Mouse (Mus musculus) bone marrow, adult 2 months (tissue): ENCODE results near the gene Slc41a3. TPM values are rescaled to one million over a fixed set of nuclear protein-coding genes. Genes with fewer than 3 reads are reported as not detected.
A peak's percentile ranks its signal among the peaks of the same experiment; 100 is the strongest.

Experiments
- H3K27ac ChIP-seq: fragments of 200-500 bp; 2 replicates; pipeline ENCODE4 v1.5.1; 2012; ENCODE audit warnings: low read depth, mild to moderate bottlenecking, control low read depth, inconsistent platforms, low read length; ENCODE audit not compliant: control insufficient read depth, poor library complexity, insufficient read depth
- H3K4me1 ChIP-seq: fragments of 200-500 bp; 2 replicates; pipeline ENCODE4 v1.6.1; 2011; ENCODE audit warnings: low read length; ENCODE audit not compliant: control insufficient read depth, insufficient read depth
- H3K4me3 ChIP-seq: fragments of 200-500 bp; replicated peaks from 2 replicates; pipeline ENCODE3; 2011; ENCODE audit warnings: mild to moderate bottlenecking, low read depth, low read length, control low read depth; ENCODE audit not compliant: control insufficient read depth
- CTCF ChIP-seq: fragments of 200-500 bp; IDR thresholded peaks from 2 replicates; pipeline ENCODE4 v1.5.1; 2011; ENCODE audit warnings: low read length, control low read depth; ENCODE audit not compliant: control insufficient read depth, insufficient read depth
- POLR2A ChIP-seq: fragments of 200-500 bp; IDR thresholded peaks from 2 replicates; pipeline ENCODE4 v1.6.1; 2011; ENCODE audit warnings: low read depth, mild to moderate bottlenecking, control low read depth, low read length, borderline replicate concordance; ENCODE audit not compliant: control insufficient read depth
- WGBS: fragments of 180-500 bp; shearing (Covaris S2); methylation state at CpG from one replicate; pipeline ENCODE4 v1.1.7; 2018; 5-methylcytosine and 5-hydroxymethylcytosine counted together
- polyA plus RNA-seq: library from polyadenylated mRNA; stranded (reverse); fragments of >200 nt; gene quantifications from 2 replicates; pipeline ENCODE4 v1.2.4, GENCODE M21; 2011; ENCODE audit warnings: low replicate concordance; ENCODE audit not compliant: missing spikeins, insufficient read depth, insufficient read length

Gene Slc41a3
- polyA plus RNA-seq, 1 experiment = 4.8 TPM

DNA sequence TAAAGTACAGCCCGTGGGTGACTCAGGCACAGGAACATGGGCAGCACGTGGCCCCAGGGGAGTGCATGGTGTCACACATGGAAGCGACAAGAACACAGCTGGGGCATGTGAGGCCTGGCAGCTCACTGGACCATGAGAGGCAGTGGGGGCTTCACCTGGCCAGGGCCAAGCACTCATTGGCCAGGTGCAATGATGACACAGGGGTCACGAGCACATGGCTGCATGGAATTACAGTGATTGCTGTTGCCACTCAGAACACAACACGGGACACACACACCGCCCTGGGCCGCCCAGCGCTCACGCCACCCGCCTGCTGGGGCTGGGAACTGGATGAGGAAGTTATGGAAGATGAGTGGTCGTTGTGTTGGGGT, 56.5 kb downstream of the Slc41a3 start:
- Histone ChIP-seq H3K4me3 (no peak overlapping the region), H3K4me1 (peaks cover 1% of the 10 kb centered on the region; the same call in 1 of the 2 replicates), H3K27ac (no peak overlapping the region)
- TF ChIP-seq POLR2A (0 out of 2 replicates have a peak, but pooled peaks have one; percentile 11), CTCF (no peak)
- 75% methylated on average over 11 of the region's 11 CpGs for WGBS

DNA sequence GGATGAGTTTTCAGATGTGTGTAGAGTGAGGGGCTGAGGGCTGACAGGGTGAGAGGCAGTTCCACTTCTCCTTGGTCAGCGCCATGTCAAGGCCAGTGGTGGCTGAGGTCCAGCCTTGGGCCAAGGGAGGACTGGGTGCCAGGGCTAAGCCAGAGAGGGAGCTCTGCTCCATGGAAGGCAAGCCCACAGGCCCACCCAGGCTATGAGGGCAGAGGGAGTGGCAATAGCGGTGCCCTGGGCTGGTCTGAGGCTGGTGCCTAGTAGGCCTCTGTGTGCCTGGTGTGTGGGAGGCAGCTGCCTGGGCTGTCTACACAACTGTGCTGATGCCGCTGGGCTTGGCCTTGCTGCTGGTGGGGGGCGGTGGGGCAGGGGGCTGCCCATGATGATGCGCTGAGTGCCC, 57.6 kb downstream of the Slc41a3 start:
- 93% methylated on average over 5 of the region's 5 CpGs for WGBS
- peaks cover 1% of the 10 kb centered on the region; the same call in 1 of the 2 replicates for H3K4me1 ChIP-seq
- H3K27ac ChIP-seq = no peak overlapping the region
- TF ChIP-seq CTCF (no peak), POLR2A (no peak)
- no peak overlapping the region for H3K4me3 ChIP-seq

- no peak overlapping the region for H3K27ac ChIP-seq
- no peak overlapping the region for H3K4me3 ChIP-seq
- H3K4me1 ChIP-seq = peaks cover 1% of the 10 kb centered on the region; the same call in 1 of the 2 replicates
- TF ChIP-seq CTCF (no peak), POLR2A (no peak)
- 90% methylated on average over 11 of the region's 11 CpGs for WGBS
These were observed 59.2 kb downstream of the Slc41a3 start for GRCm38 (mm10) chr6:90663736-90664135.

DNA sequence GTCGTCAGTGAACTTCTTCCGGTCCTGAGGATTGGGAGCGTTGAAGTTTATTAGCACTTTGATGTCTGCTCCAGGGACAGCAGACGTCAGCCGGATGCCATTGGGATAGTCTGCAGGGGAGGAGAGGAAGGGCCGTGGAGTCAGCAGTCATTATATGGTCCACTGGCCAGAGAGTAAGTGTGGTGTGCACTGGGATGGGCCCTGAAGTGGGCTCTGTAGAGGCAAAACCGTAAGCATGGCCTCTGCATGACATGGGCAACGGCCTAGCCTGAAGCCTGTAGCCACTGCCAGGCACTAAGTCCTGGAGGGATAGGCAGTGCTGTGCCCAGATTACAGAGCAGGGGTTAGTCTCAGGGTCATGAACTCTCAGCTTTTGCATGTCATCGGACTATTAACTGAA, 64.2 kb downstream of the Slc41a3 start:
- Histone ChIP-seq H3K4me1 (no peaks in the 10 kb centered on the region), H3K27ac (no peak overlapping the region), H3K4me3 (no peak overlapping the region)
- WGBS = 94% methylated on average over 9 of the region's 9 CpGs
- no peak for TF ChIP-seq POLR2A
- TF ChIP-seq CTCF = no peak

DNA sequence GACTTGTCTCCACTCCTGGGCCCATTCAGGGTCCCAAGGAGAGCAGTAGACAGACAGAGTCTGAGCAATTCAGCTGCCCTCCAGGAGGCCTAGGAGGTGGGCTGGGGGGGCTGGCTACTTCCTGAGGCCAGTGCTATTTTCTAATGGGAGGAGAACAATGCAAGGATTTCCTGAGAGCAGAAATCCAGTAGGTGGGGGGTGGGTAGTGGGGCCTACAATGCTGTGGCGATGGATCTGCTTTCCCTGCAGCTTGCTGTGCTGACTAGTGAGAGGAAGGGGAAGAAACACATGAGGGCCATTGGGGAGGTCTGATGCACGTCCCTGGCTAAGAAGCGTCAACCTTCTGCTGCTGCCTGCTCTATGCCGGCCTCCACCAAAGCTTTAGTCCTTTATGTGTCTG, 74.2 kb downstream of the Slc41a3 start:
- H3K4me1 ChIP-seq = no peaks in the 10 kb centered on the region
- WGBS = 90% methylated on average over 4 of the region's 4 CpGs
- no peak overlapping the region for H3K27ac ChIP-seq
- H3K4me3 ChIP-seq = no peak overlapping the region
- TF ChIP-seq CTCF = no peak
- TF ChIP-seq POLR2A = no peak

- H3K4me3 ChIP-seq = no peak overlapping the region
- no peak overlapping the region for H3K27ac ChIP-seq
- no peaks in the 10 kb centered on the region for H3K4me1 ChIP-seq
- 88% methylated on average over 12 of the region's 12 CpGs for WGBS
- TF ChIP-seq POLR2A (no peak), CTCF (no peak)
These were observed 75.9 kb downstream of the Slc41a3 start for GRCm38 (mm10) chr6:90680401-90680800.

DNA sequence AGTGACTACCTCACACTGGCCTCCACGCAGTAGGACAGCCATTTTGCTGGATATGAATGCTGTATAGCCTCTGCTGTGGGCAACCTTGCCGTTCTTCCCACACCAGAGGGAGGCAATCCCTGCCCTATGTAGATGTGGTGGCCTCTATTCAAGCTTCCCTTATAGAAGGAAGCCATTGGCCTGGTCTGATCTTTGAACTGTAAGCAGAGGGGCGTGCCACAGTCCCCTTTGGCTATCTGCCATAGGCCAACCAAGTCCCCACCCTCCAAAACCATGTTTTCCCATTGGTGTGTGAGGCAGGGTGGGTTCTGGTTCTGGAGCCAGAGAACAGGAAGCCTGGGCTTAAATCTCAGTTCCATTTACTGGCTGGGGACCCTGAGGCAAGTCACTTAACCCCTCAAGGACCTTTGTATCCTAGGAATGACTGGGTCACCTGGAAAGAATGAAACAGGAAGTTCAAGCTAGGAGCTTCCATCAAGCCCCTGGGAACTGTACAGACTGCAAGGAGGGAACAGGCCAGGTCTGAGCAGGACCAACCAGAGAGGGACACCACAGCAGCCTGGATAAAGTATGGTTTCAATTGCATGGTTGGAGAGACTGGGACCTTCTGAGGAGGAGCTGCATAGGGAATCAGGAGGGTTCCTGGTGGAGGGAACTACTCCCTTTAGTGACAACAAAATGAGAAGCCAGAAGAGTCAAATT, 79.5 kb downstream of the Slc41a3 start:
- H3K27ac ChIP-seq = no peak overlapping the region
- H3K4me3 ChIP-seq = no peak overlapping the region
- TF ChIP-seq CTCF (no peak), POLR2A (no peak)
- peaks cover 2% of the 10 kb centered on the region; the same call in 1 of the 2 replicates for H3K4me1 ChIP-seq
- 84% methylated on average over 3 of the region's 3 CpGs for WGBS

- H3K27ac ChIP-seq = no peak overlapping the region
- no peak for TF ChIP-seq CTCF
- no peak for TF ChIP-seq POLR2A
- peaks cover 2% of the 10 kb centered on the region; the same call in 1 of the 2 replicates for H3K4me1 ChIP-seq
- WGBS = 95% methylated on average over 1 of the region's 1 CpGs
- no peak overlapping the region for H3K4me3 ChIP-seq
These were observed 82.3 kb downstream of the Slc41a3 start for GRCm38 (mm10) chr6:90686812-90687211.
